Comparison of ENCODE assay signal across 33 mouse cellular contexts in genomic region chr12:101699176-101699575, GRCm38 (mm10).
"Had no signal": no experiment of that assay in that cellular context is flagged by ENCODE, and none has a peak within 500 bp of the region (broad histone marks: within the 10 kb centered on the region; RNA-seq: fewer than 3 reads in every experiment).

No protein-coding gene starts in this region.

- H3K4me1 ChIP-seq: heart, embryonic 13.5 days; heart, embryonic 15.5 days; hindbrain, embryonic 10.5 days; hindbrain, embryonic 12.5 days; hindbrain, embryonic 13.5 days; hindbrain, embryonic 15.5 days; intestine, embryonic 15.5 days; kidney, embryonic 15.5 days had no signal

- H3K4me2 ChIP-seq: heart, embryonic 11.5 days; heart, embryonic 13.5 days; heart, embryonic 15.5 days; hindbrain, embryonic 12.5 days; hindbrain, embryonic 13.5 days; hindbrain, embryonic 14.5 days; hindbrain, embryonic 15.5 days; intestine, embryonic 15.5 days; kidney, embryonic 15.5 days had no signal

- H3K9me3 ChIP-seq: heart, embryonic 13.5 days; heart, embryonic 15.5 days; hindbrain, embryonic 10.5 days; hindbrain, embryonic 12.5 days; hindbrain, embryonic 13.5 days; hindbrain, embryonic 15.5 days; intestine, embryonic 15.5 days; kidney, embryonic 15.5 days had no signal

- H3K9ac ChIP-seq: heart, embryonic 13.5 days; heart, embryonic 15.5 days; hindbrain, embryonic 12.5 days; hindbrain, embryonic 13.5 days; hindbrain, embryonic 14.5 days; hindbrain, embryonic 15.5 days; intestine, embryonic 15.5 days; kidney, embryonic 15.5 days had no signal

- ATAC-seq: hindbrain, embryonic 16.5 days; hindbrain, postnatal 0 days; inflammation-experienced regulatory T-cells, adult 6 months; intestine, embryonic 15.5 days; intestine, embryonic 16.5 days; intestine, postnatal 0 days had no signal

- DNase-seq: heart, postnatal 10 days; heart, postnatal 36 days; heart, postnatal 4 days; kidney, adult 11 months; kidney, adult 18-20 months; kidney, adult 2 months; kidney, adult 8-10 months; kidney, adult 9 months; kidney, postnatal 10 days; kidney, postnatal 14 days; kidney, postnatal 25 days; kidney, postnatal 36 days; kidney, postnatal 4 days; layer of hippocampus, adult 9-11 months; layer of hippocampus, postnatal 36 days had no signal

- H3K4me3 ChIP-seq: heart, embryonic 13.5 days; heart, embryonic 15.5 days; hindbrain, embryonic 10.5 days; hindbrain, embryonic 12.5 days; hindbrain, embryonic 13.5 days; hindbrain, embryonic 15.5 days; intestine, embryonic 15.5 days; kidney, embryonic 15.5 days; layer of hippocampus, adult 2 months; left cerebral cortex, adult 2 months had no signal

- H3K27me3 ChIP-seq: heart, embryonic 13.5 days; heart, embryonic 15.5 days; hindbrain, embryonic 12.5 days; hindbrain, embryonic 13.5 days; hindbrain, embryonic 15.5 days; intestine, embryonic 15.5 days; kidney, embryonic 15.5 days had no signal

- H3K36me3 ChIP-seq: heart, embryonic 13.5 days; heart, embryonic 15.5 days; hindbrain, embryonic 10.5 days; hindbrain, embryonic 12.5 days; hindbrain, embryonic 13.5 days; hindbrain, embryonic 15.5 days; intestine, embryonic 15.5 days; kidney, embryonic 15.5 days had no signal

- H3K27ac ChIP-seq: heart, embryonic 13.5 days; heart, embryonic 15.5 days; hindbrain, embryonic 10.5 days; hindbrain, embryonic 12.5 days; hindbrain, embryonic 13.5 days; hindbrain, embryonic 14.5 days; hindbrain, embryonic 15.5 days; hindbrain, postnatal 0 days; intestine, embryonic 15.5 days; kidney, embryonic 15.5 days; kidney, postnatal 0 days; layer of hippocampus, adult 2 months; left cerebral cortex, adult 2 months had no signal
